Mouse (Mus musculus): ENCODE data around the gene Slc12a8. TPM values are rescaled to one million over a fixed set of nuclear protein-coding genes. Genes with fewer than 3 reads are reported as not detected.

Gene Slc12a8
- polyA plus RNA-seq, 1 experiment from 2014 or later: 0.92 TPM

GRCm38 (mm10) chr16:33517627-33518026 lies 499 bp downstream of the Slc12a8 start:
- Histone ChIP-seq H3K9me3 (no peaks in the 10 kb centered on the region), H3K9ac (replicated peaks) (peak overlapping the region; percentile 60), H3K4me1 (peaks cover 20% of the 10 kb centered on the region), H3K4me2 (replicated peaks) (peak overlapping the region; percentile 89), H3K36me3 (no peaks in the 10 kb centered on the region), H3K27ac (replicated peaks) (no peak overlapping the region), H3K27me3 (no peaks in the 10 kb centered on the region), H3K4me3 (peak overlapping the region; percentile 41)
- 22% methylated on average over 4 of the region's 4 CpGs for WGBS
- no peak; the same call in 1 of the 2 replicates for ATAC-seq (replicated peaks)

GRCm38 (mm10) chr16:33518236-33518635 lies 1.1 kb downstream of the Slc12a8 start:
- H3K4me3 ChIP-seq: no peak overlapping the region
- H3K27ac ChIP-seq (replicated peaks): no peak overlapping the region
- no peak for ATAC-seq (replicated peaks)
- no peak overlapping the region for H3K4me2 ChIP-seq (replicated peaks)
- no peak overlapping the region for H3K9ac ChIP-seq (replicated peaks)
- H3K36me3 ChIP-seq: no peaks in the 10 kb centered on the region
- peaks cover 20% of the 10 kb centered on the region for H3K4me1 ChIP-seq
- 79% methylated on average over 7 of the region's 7 CpGs for WGBS
- H3K9me3 ChIP-seq: no peaks in the 10 kb centered on the region
- no peaks in the 10 kb centered on the region for H3K27me3 ChIP-seq

- no peak overlapping the region for H3K4me2 ChIP-seq (replicated peaks)
- peaks cover 23% of the 10 kb centered on the region for H3K4me1 ChIP-seq
- WGBS: 79% methylated on average over 6 of the region's 6 CpGs
- H3K36me3 ChIP-seq: no peaks in the 10 kb centered on the region
- no peak overlapping the region for H3K9ac ChIP-seq (replicated peaks)
- H3K9me3 ChIP-seq: no peaks in the 10 kb centered on the region
- no peaks in the 10 kb centered on the region for H3K27me3 ChIP-seq
- no peak for ATAC-seq (replicated peaks)
- H3K27ac ChIP-seq (replicated peaks): 0 out of 2 replicates have a peak overlapping the region, but pooled peaks have one; percentile 31
- no peak overlapping the region for H3K4me3 ChIP-seq
These were observed 2.9 kb downstream of the Slc12a8 start for GRCm38 (mm10) chr16:33519916-33520568.

- Histone ChIP-seq H3K4me3 (no peak overlapping the region), H3K9ac (replicated peaks) (no peak overlapping the region), H3K36me3 (no peaks in the 10 kb centered on the region), H3K27ac (replicated peaks) (no peak overlapping the region), H3K4me2 (replicated peaks) (no peak overlapping the region), H3K9me3 (no peaks in the 10 kb centered on the region), H3K4me1 (peaks cover 9% of the 10 kb centered on the region), H3K27me3 (no peaks in the 10 kb centered on the region)
- WGBS: 69% methylated on average over 4 of the region's 4 CpGs
- no peak for ATAC-seq (replicated peaks)
These were observed 5.4 kb downstream of the Slc12a8 start for GRCm38 (mm10) chr16:33522516-33522915.

GRCm38 (mm10) chr16:33523571-33523970 lies 6.4 kb downstream of the Slc12a8 start:
- no peak for ATAC-seq (replicated peaks)
- 59% methylated on average over 10 of the region's 10 CpGs for WGBS

GRCm38 (mm10) chr16:33529502-33530454 lies 12.7 kb downstream of the Slc12a8 start:
- 54% methylated on average over 11 of the region's 11 CpGs for WGBS
- no peak for ATAC-seq (replicated peaks)

More at GRCm38 (mm10) chr16:33523571-33523970, 6.4 kb downstream of the Slc12a8 start:
- Histone ChIP-seq H3K4me2 (replicated peaks) (no peak overlapping the region), H3K9me3 (no peaks in the 10 kb centered on the region), H3K9ac (replicated peaks) (no peak overlapping the region), H3K36me3 (no peaks in the 10 kb centered on the region), H3K4me3 (no peak overlapping the region), H3K27me3 (no peaks in the 10 kb centered on the region), H3K4me1 (peaks cover 3% of the 10 kb centered on the region; the same call in 1 of the 2 replicates), H3K27ac (replicated peaks) (no peak overlapping the region)

GRCm38 (mm10) chr16:33531184-33531583 lies 14.1 kb downstream of the Slc12a8 start:
- Histone ChIP-seq H3K36me3 (no peaks in the 10 kb centered on the region), H3K4me3 (no peak overlapping the region), H3K9ac (replicated peaks) (no peak overlapping the region), H3K4me2 (replicated peaks) (no peak overlapping the region), H3K4me1 (no peaks in the 10 kb centered on the region), H3K9me3 (no peaks in the 10 kb centered on the region), H3K27me3 (no peaks in the 10 kb centered on the region), H3K27ac (replicated peaks) (no peak overlapping the region)
- WGBS: 90% methylated on average over 8 of the region's 8 CpGs
- no peak for ATAC-seq (replicated peaks)

More at GRCm38 (mm10) chr16:33529502-33530454, 12.7 kb downstream of the Slc12a8 start:
- Histone ChIP-seq H3K27ac (replicated peaks) (no peak overlapping the region), H3K4me2 (replicated peaks) (no peak overlapping the region), H3K27me3 (no peaks in the 10 kb centered on the region), H3K36me3 (no peaks in the 10 kb centered on the region), H3K4me3 (no peak overlapping the region), H3K4me1 (no peaks in the 10 kb centered on the region), H3K9me3 (no peaks in the 10 kb centered on the region), H3K9ac (replicated peaks) (no peak overlapping the region)

GRCm38 (mm10) chr16:33536456-33536855 lies 19.3 kb downstream of the Slc12a8 start:
- H3K27ac ChIP-seq (replicated peaks): no peak overlapping the region
- no peaks in the 10 kb centered on the region for H3K27me3 ChIP-seq
- no peak overlapping the region for H3K9ac ChIP-seq (replicated peaks)
- H3K36me3 ChIP-seq: no peaks in the 10 kb centered on the region
- no peak for ATAC-seq (replicated peaks)
- H3K4me2 ChIP-seq (replicated peaks): no peak overlapping the region
- H3K9me3 ChIP-seq: no peaks in the 10 kb centered on the region
- no peak overlapping the region for H3K4me3 ChIP-seq
- peaks cover 7% of the 10 kb centered on the region; the same call in 1 of the 2 replicates for H3K4me1 ChIP-seq
- 85% methylated on average over 8 of the region's 8 CpGs for WGBS

GRCm38 (mm10) chr16:33537499-33538225 lies 20.5 kb downstream of the Slc12a8 start:
- H3K36me3 ChIP-seq: no peaks in the 10 kb centered on the region
- no peak overlapping the region for H3K4me2 ChIP-seq (replicated peaks)
- H3K27ac ChIP-seq (replicated peaks): no peak overlapping the region
- no peak overlapping the region for H3K9ac ChIP-seq (replicated peaks)
- H3K4me3 ChIP-seq: no peak overlapping the region
- 0 out of 2 replicates have a peak, but pooled peaks have one; percentile 19 for ATAC-seq (replicated peaks)
- H3K4me1 ChIP-seq: peaks cover 7% of the 10 kb centered on the region; the same call in 1 of the 2 replicates
- H3K27me3 ChIP-seq: no peaks in the 10 kb centered on the region
- H3K9me3 ChIP-seq: no peaks in the 10 kb centered on the region
- 64% methylated on average over 21 of the region's 21 CpGs for WGBS

GRCm38 (mm10) chr16:33544346-33544745 lies 27.2 kb downstream of the Slc12a8 start:
- WGBS: 99% methylated on average over 2 of the region's 2 CpGs
- Histone ChIP-seq H3K36me3 (no peaks in the 10 kb centered on the region), H3K27me3 (no peaks in the 10 kb centered on the region), H3K4me3 (no peak overlapping the region), H3K4me1 (no peaks in the 10 kb centered on the region), H3K27ac (replicated peaks) (no peak overlapping the region), H3K4me2 (replicated peaks) (no peak overlapping the region), H3K9me3 (no peaks in the 10 kb centered on the region), H3K9ac (replicated peaks) (no peak overlapping the region)
- no peak for ATAC-seq (replicated peaks)

GRCm38 (mm10) chr16:33545530-33545929 lies 28.4 kb downstream of the Slc12a8 start:
- 84% methylated on average over 4 of the region's 4 CpGs for WGBS
- Histone ChIP-seq H3K4me2 (replicated peaks) (no peak overlapping the region), H3K27ac (replicated peaks) (no peak overlapping the region), H3K4me3 (no peak overlapping the region), H3K27me3 (no peaks in the 10 kb centered on the region), H3K9me3 (no peaks in the 10 kb centered on the region), H3K36me3 (no peaks in the 10 kb centered on the region), H3K4me1 (no peaks in the 10 kb centered on the region), H3K9ac (replicated peaks) (no peak overlapping the region)
- ATAC-seq (replicated peaks): no peak
